Mouse (Mus musculus): ENCODE measurements around the gene Atp5d. TPM values are rescaled to one million over a fixed set of nuclear protein-coding genes. Genes with fewer than 3 reads are reported as not detected.

The Atp5d gene
- polyA plus RNA-seq (2012; rRNA removed), result 451 and 454 TPM in 2 replicates

DNA sequence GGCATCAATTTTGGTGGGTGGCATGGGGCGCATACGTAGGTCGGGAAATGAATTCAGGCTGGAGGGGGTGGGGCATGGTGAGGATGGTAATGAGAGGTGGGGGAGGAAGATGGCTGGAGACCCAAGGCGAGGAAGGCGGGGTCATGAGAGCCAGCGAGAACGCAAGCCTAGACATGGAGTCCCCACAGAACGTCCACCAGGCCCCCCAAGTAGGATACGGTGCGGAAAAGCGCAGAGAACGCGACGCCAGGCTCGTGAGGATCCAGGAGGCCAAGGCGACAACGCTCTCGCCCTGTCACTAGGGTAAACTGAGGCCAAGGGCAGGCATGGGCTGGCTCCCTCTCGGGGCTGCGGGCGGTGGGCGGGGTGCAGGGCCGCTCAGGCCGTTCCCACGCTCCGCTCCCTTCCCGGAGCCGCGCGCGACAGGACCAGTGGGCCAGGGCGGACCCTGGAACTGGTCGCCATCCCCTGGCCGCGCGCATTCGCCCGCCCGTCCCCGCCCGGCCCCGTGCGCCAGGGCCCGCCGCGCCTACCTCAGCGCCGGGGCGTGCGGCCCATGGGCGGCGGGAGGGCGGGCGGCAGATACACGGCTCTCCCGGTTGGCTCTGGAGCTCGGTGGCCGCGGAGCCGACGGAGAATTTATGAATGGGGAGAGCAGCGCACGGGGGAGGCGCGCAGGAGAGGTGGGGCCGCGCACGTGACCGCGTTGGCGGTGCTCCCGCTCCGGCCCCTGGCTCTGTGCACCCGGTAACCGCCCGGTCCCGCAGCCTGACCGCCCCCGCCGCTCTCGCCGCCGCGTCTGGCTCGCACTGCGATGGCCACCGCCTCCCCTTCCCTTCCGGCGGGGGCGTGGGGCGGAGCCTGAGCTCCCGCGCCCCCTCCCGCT lies at the start of gene Atp5d:
Atp5d (plus strand) TSS at position 80 of the 886 bp plus-strand sequence.

GRCm38 (mm10) chr10:80105460-80105859 lies 33.0 kb upstream of the Atp5d start, which contains the start of gene Sbno2:
Gene Sbno2 (minus strand): TSS chr10:80105571.

GRCm38 (mm10) chr10:80115290-80115943 lies 23.0 kb upstream of the Atp5d start, which contains the start of gene Stk11:
Gene Stk11 (plus strand): TSS chr10:80115803.

DNA sequence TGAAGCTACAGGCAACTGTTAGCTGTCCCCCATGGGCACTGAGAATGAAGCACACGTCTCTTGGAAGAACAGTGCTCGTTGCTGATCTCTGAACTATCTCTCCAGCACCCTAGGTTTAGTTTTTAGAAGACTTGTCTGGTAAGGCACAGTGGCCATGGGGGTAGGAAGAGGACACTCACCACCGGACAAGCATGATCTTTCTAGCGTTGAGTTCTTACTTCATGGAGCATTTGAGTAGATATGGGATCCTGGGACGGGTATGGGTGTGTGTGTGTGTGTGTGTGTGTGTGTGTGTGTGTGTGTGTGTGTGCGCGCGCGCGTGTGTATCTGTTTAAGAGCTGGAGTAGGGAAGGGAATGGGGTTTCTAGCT lies 2.2 kb downstream of the Atp5d start, which contains the start of gene Cbarp:
Cbarp (minus strand) TSS at position 170 of the 370 bp plus-strand sequence.

GRCm38 (mm10) chr10:80147719-80148601 lies 9.5 kb downstream of the Atp5d start, which contains the start of gene Midn:
Gene Midn (plus strand): TSS chr10:80148272.

DNA sequence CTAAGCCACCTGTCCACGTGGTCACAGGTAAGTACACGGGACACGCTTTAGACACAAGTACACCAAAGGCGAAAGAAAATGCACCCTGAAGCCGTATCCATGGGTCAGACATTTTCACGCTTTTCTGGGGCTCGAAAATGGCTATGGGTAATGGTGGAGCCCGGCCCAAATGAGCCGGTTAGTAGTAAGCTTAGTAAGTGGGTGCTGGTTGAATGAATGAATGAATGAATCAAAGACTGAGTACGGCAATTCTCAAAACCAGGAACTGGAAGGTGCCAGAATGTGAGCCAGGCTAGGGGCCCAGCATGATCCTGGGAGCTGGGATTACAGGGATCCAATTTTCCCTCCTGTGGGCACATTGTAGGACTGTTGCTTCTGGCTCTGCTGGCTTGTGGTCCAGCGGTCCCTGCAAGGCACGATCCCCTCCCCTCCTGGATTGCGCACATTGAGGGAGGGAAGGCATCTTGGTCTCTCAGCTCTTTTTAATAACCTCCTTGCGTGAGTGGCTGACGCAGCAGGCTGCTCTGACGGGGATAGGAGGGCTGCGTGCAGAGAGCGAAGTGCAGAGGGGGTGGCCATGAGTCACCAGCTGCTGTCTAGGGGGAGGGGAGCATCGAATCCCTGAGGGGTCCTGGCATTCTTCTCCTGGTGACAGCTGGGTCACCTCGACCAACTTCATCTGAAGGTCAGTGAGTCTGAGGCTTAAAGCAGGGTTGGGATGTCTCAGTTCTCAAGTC lies 27.1 kb downstream of the Atp5d start, which contains the start of gene Cirbp:
Cirbp (plus strand) TSS at position 594 of the 737 bp plus-strand sequence.

DNA sequence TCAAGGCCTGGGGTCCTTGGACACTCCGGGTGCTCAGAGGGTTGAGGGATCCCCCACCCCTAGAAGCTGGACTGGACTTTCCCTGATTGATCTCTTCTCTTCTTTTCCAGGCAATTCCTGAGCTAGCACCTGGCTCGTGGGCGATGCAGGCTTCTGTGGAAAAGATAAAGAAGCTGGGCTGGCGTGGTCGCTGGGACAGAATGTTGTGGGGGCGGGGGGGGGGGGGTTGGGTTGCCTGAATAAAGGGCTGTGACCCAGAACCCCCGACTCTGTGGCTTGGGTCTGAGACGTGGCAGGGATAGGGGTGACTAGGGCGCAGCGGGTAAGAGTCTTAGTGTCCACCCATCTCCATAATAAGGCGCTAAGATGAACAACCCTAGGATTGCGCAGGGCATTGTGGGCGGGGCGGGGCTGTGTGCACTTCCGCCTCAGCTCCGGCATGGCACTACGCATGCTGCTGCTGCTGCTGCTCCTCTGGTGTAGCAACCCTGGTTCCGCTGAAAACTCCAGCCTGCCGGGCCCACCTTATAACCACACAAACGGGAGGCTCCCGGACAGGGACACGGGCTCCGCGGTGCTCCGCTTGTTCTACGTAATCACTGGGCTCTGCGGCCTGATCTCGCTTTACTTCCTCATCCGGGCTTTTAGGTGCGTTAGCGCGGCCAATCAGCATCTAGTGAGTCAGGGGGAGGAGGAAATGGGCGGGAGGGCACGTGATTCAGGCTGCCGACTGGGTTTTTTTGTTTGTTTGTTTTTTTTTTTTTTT lies 34.3 kb downstream of the Atp5d start, which contains the start of gene 1600002K03Rik:
1600002K03Rik (plus strand) TSS at position 418 of the 766 bp plus-strand sequence.

GRCm38 (mm10) chr10:80179068-80180051 lies 40.9 kb downstream of the Atp5d start, which contains the start of gene Efna2:
Gene Efna2 (plus strand): TSS chr10:80179482.

Other genes with a start within 250 kb of the Atp5d start
- gene Cfd, start 247.8 kb upstream of the Atp5d start, polyA plus RNA-seq (2012; rRNA removed), result 0.34 and 0.37 TPM in 2 replicates
- 53.6 and 60.9 TPM in 2 replicates for gene Med16, start 229.7 kb upstream of the Atp5d start, polyA plus RNA-seq (2012; rRNA removed)
- not detected in 2 replicates for gene Gm26602, start 227.8 kb upstream of the Atp5d start, polyA plus RNA-seq (2012; rRNA removed)
- gene Kiss1r, start 221.7 kb upstream of the Atp5d start, polyA plus RNA-seq (2012; rRNA removed), result 6.1 and 6.5 TPM in 2 replicates
- 172 and 208 TPM in 2 replicates for gene R3hdm4, start 217.4 kb upstream of the Atp5d start, polyA plus RNA-seq (2012; rRNA removed)
- 4.2 TPM in 2 replicates for gene Arid3a, start 211.6 kb upstream of the Atp5d start, polyA plus RNA-seq (2012; rRNA removed)
- gene Wdr18, start 178.5 kb upstream of the Atp5d start, polyA plus RNA-seq (2012; rRNA removed), result 67.9 and 76.6 TPM in 2 replicates
- 0.40 and 0.45 TPM in 2 replicates for gene Grin3b, start 167.9 kb upstream of the Atp5d start, polyA plus RNA-seq (2012; rRNA removed)
- gene Tmem259, start 154.3 kb upstream of the Atp5d start, polyA plus RNA-seq (2012; rRNA removed), result 200 and 218 TPM in 2 replicates
- 18.9 and 19.8 TPM in 2 replicates for gene Cnn2, start 150.0 kb upstream of the Atp5d start, polyA plus RNA-seq (2012; rRNA removed)
- 7.1 and 7.5 TPM in 2 replicates for gene Abca7, start 142.1 kb upstream of the Atp5d start, polyA plus RNA-seq (2012; rRNA removed)
- 2.2 and 2.4 TPM in 2 replicates for gene Arhgap45, start 122.0 kb upstream of the Atp5d start, polyA plus RNA-seq (2012; rRNA removed)
- gene Polr2e, start 98.8 kb upstream of the Atp5d start, polyA plus RNA-seq (2012; rRNA removed), result 242 and 245 TPM in 2 replicates
- gene Gpx4, start 91.5 kb upstream of the Atp5d start, polyA plus RNA-seq (2012; rRNA removed), result 421 and 492 TPM in 2 replicates
- 23.6 and 27.5 TPM in 2 replicates for gene Sbno2, start 33.1 kb upstream of the Atp5d start, polyA plus RNA-seq (2012; rRNA removed)
- gene Stk11, start 22.8 kb upstream of the Atp5d start, polyA plus RNA-seq (2012; rRNA removed), result 83.3 and 90.0 TPM in 2 replicates
- 161 and 178 TPM in 2 replicates for gene Cbarp, start 2.2 kb downstream of the Atp5d start, polyA plus RNA-seq (2012; rRNA removed)
- 71.4 and 90.3 TPM in 2 replicates for gene Midn, start 9.6 kb downstream of the Atp5d start, polyA plus RNA-seq (2012; rRNA removed)
- gene Cirbp, start 27.4 kb downstream of the Atp5d start, polyA plus RNA-seq (2012; rRNA removed), result 393 and 405 TPM in 2 replicates
- gene 1600002K03Rik, start 34.3 kb downstream of the Atp5d start, polyA plus RNA-seq (2012; rRNA removed), result 14.0 and 17.9 TPM in 2 replicates
- gene Efna2, start 40.9 kb downstream of the Atp5d start, polyA plus RNA-seq (2012; rRNA removed), result 39.2 and 42.5 TPM in 2 replicates
- gene Mum1, start 87.8 kb downstream of the Atp5d start, polyA plus RNA-seq (2012; rRNA removed), result 51.1 and 52.1 TPM in 2 replicates
- gene Ndufs7, start 110.5 kb downstream of the Atp5d start, polyA plus RNA-seq (2012; rRNA removed), result 302 and 305 TPM in 2 replicates
- gene Gamt, start 122.4 kb downstream of the Atp5d start, polyA plus RNA-seq (2012; rRNA removed), result 18.8 and 24.7 TPM in 2 replicates
- 128 and 136 TPM in 2 replicates for gene Dazap1, start 122.9 kb downstream of the Atp5d start, polyA plus RNA-seq (2012; rRNA removed)
- gene Rps15, start 153.8 kb downstream of the Atp5d start, polyA plus RNA-seq (2012; rRNA removed), result 2,373 and 2,399 TPM in 2 replicates
- gene Apc2, start 157.3 kb downstream of the Atp5d start, polyA plus RNA-seq (2012; rRNA removed), result 140 and 172 TPM in 2 replicates
- 25.8 and 26.3 TPM in 2 replicates for gene 2310011J03Rik, start 181.9 kb downstream of the Atp5d start, polyA plus RNA-seq (2012; rRNA removed)
- gene Pcsk4, start 190.9 kb downstream of the Atp5d start, polyA plus RNA-seq (2012; rRNA removed), result 10.6 and 10.7 TPM in 2 replicates
- gene Reep6, start 191.3 kb downstream of the Atp5d start, polyA plus RNA-seq (2012; rRNA removed), result 3.1 and 3.2 TPM in 2 replicates
- gene Adamtsl5, start 209.8 kb downstream of the Atp5d start, polyA plus RNA-seq (2012; rRNA removed), result 1.2 and 2.2 TPM in 2 replicates
- 14.5 and 15.1 TPM in 2 replicates for gene Plk5, start 217.8 kb downstream of the Atp5d start, polyA plus RNA-seq (2012; rRNA removed)
- 72.2 and 76.7 TPM in 2 replicates for gene Mex3d, start 249.0 kb downstream of the Atp5d start, polyA plus RNA-seq (2012; rRNA removed)